Mouse (Mus musculus): ENCODE results near the gene Egfl8. TPM values are rescaled to one million over a fixed set of nuclear protein-coding genes. Genes with fewer than 3 reads are reported as not detected.
A peak's percentile ranks its signal among the peaks of the same experiment; 100 is the strongest.

Egfl8 gene
- polyA plus RNA-seq (2015; fragmentation: Nextera tagmentation; extraction: Ambion mirVana): 7.0 and 7.5 TPM in 2 replicates

DNA sequence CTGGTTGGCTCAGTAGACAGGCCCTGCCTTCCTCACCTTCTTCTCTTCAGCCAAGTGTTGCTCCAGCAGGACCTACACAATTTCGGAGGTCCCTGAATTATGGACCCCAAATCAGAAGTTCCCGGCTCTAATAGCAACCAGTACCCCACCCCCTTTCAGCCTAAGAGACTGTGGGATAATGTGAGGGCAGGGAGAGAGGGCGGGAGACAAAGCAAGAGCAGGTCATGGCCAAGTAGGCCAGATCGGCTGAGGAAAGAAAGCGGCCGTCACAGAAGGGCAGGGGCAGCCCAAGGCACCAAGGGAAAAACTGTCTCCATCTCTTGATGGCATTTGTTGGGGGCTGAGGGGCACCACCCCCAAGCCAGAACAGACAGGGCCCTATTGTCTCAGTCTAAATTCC lies at the start of gene Egfl8:
Egfl8 (minus strand) TSS at position 101 of the 400 bp plus-strand sequence.
- ATAC-seq: no peak
- no peak within 1 kb of the TSS for H3K27ac ChIP-seq (ENCODE audit: low read length)
- 69% methylated on average over 6 of the region's 6 CpGs for WGBS

DNA sequence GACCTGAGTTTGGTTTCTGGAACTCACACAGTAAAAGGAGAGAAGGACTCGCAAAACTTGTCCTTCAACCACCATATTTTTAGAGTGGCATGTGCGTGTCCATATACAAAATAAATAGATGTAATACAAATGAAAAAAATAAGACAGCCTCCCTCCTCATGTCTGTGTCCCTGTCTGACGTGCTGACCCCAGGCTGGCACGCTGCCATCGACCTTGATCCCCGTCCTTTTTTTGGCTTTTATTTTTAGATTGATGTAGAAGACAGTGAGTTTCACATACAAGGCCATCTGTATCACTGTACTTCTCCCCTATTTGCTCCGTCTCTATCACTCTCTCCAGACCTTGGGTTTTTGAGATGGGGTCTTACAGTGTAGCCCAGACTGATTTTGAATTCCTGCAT lies 48.7 kb upstream of the Egfl8 start:
- Histone ChIP-seq H3K4me1 (replicated peaks; ENCODE audit: control insufficient read depth, insufficient read depth, low read length) (peaks cover 3% of the 10 kb centered on the region; the same call in 1 of the 2 replicates), H3K9ac (replicated peaks; ENCODE audit: low read depth, low read length) (no peak overlapping the region), H3K4me3 (replicated peaks; ENCODE audit: low read length) (no peak overlapping the region), H3K4me2 (ENCODE audit: low read length) (no peak overlapping the region), H3K27ac (ENCODE audit: low read length) (no peak overlapping the region), H3K9me3 (ENCODE audit: control insufficient read depth, low read length) (no peaks in the 10 kb centered on the region), H3K27me3 (replicated peaks; ENCODE audit: control insufficient read depth, insufficient read depth, low read length) (peaks cover 14% of the 10 kb centered on the region), H3K36me3 (ENCODE audit: control insufficient read depth, insufficient read depth) (no peaks in the 10 kb centered on the region)
- 81% methylated on average over 7 of the region's 7 CpGs for WGBS
- no peak for ATAC-seq

More for the DNA sequence above, at the start of gene Egfl8:
- Histone ChIP-seq H3K4me3 (replicated peaks; ENCODE audit: low read length) (no peak within 1 kb of the TSS), H3K9ac (replicated peaks; ENCODE audit: low read depth, low read length) (no peak within 1 kb of the TSS), H3K36me3 (ENCODE audit: control insufficient read depth, insufficient read depth) (peaks cover 29% of the 10 kb centered on the region), H3K9me3 (ENCODE audit: control insufficient read depth, low read length) (no peaks in the 10 kb centered on the region), H3K27me3 (replicated peaks; ENCODE audit: control insufficient read depth, insufficient read depth, low read length) (no peaks in the 10 kb centered on the region), H3K4me2 (ENCODE audit: low read length) (no peak within 1 kb of the TSS), H3K4me1 (replicated peaks; ENCODE audit: control insufficient read depth, insufficient read depth, low read length) (no peaks in the 10 kb centered on the region)

GRCm38 (mm10) chr17:34663558-34663957 lies 47.8 kb upstream of the Egfl8 start:
- Histone ChIP-seq H3K4me3 (replicated peaks; ENCODE audit: low read length) (no peak overlapping the region), H3K27ac (ENCODE audit: low read length) (no peak overlapping the region), H3K27me3 (replicated peaks; ENCODE audit: control insufficient read depth, insufficient read depth, low read length) (peaks cover 18% of the 10 kb centered on the region), H3K9ac (replicated peaks; ENCODE audit: low read depth, low read length) (no peak overlapping the region), H3K36me3 (ENCODE audit: control insufficient read depth, insufficient read depth) (no peaks in the 10 kb centered on the region), H3K9me3 (ENCODE audit: control insufficient read depth, low read length) (no peaks in the 10 kb centered on the region), H3K4me2 (ENCODE audit: low read length) (no peak overlapping the region), H3K4me1 (replicated peaks; ENCODE audit: control insufficient read depth, insufficient read depth, low read length) (peaks cover 3% of the 10 kb centered on the region; the same call in 1 of the 2 replicates)
- no peak for ATAC-seq
- WGBS: 58% methylated on average over 1 of the region's 1 CpGs

DNA sequence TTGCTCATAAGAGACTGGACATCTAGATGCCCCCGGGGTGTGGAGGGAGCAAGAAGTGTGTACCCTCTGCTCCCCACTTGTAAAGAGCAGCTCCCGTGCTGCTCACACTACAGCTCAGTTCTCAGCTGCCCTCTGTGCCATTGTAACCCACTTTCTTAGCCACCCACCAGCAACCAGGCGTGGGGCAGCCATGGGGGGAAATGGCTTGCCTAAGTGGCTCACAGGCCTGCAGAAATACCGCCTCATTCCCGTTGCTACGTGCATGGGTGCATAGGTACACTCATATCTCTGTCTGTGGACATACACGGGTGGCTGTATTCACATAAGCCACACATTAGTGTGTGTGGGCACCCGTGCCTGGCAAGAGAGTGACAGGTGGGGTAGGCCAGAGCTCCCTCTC lies 47.2 kb upstream of the Egfl8 start:
- Histone ChIP-seq H3K36me3 (ENCODE audit: control insufficient read depth, insufficient read depth) (no peaks in the 10 kb centered on the region), H3K27ac (ENCODE audit: low read length) (no peak overlapping the region), H3K4me2 (ENCODE audit: low read length) (no peak overlapping the region), H3K27me3 (replicated peaks; ENCODE audit: control insufficient read depth, insufficient read depth, low read length) (peaks cover 18% of the 10 kb centered on the region), H3K4me3 (replicated peaks; ENCODE audit: low read length) (no peak overlapping the region), H3K9me3 (ENCODE audit: control insufficient read depth, low read length) (no peaks in the 10 kb centered on the region), H3K4me1 (replicated peaks; ENCODE audit: control insufficient read depth, insufficient read depth, low read length) (peaks cover 3% of the 10 kb centered on the region; the same call in 1 of the 2 replicates), H3K9ac (replicated peaks; ENCODE audit: low read depth, low read length) (no peak overlapping the region)
- WGBS: 80% methylated on average over 8 of the region's 8 CpGs
- ATAC-seq: no peak

GRCm38 (mm10) chr17:34662468-34662867 lies 46.7 kb upstream of the Egfl8 start:
- no peak overlapping the region for H3K4me3 ChIP-seq (replicated peaks; ENCODE audit: low read length)
- 93% methylated on average over 1 of the region's 1 CpGs for WGBS
- H3K27me3 ChIP-seq (replicated peaks; ENCODE audit: control insufficient read depth, insufficient read depth, low read length): peaks cover 18% of the 10 kb centered on the region
- no peak overlapping the region for H3K9ac ChIP-seq (replicated peaks; ENCODE audit: low read depth, low read length)
- no peak overlapping the region for H3K4me2 ChIP-seq (ENCODE audit: low read length)
- no peak overlapping the region for H3K27ac ChIP-seq (ENCODE audit: low read length)
- peaks cover 3% of the 10 kb centered on the region; the same call in 1 of the 2 replicates for H3K4me1 ChIP-seq (replicated peaks; ENCODE audit: control insufficient read depth, insufficient read depth, low read length)
- ATAC-seq: no peak
- no peaks in the 10 kb centered on the region for H3K9me3 ChIP-seq (ENCODE audit: control insufficient read depth, low read length)
- H3K36me3 ChIP-seq (ENCODE audit: control insufficient read depth, insufficient read depth): no peaks in the 10 kb centered on the region

- Histone ChIP-seq H3K27me3 (replicated peaks; ENCODE audit: control insufficient read depth, insufficient read depth, low read length) (peaks cover 18% of the 10 kb centered on the region), H3K9ac (replicated peaks; ENCODE audit: low read depth, low read length) (no peak overlapping the region), H3K4me3 (replicated peaks; ENCODE audit: low read length) (0 out of 2 replicates have a peak overlapping the region, but pooled peaks have one; percentile 3), H3K9me3 (ENCODE audit: control insufficient read depth, low read length) (no peaks in the 10 kb centered on the region), H3K36me3 (ENCODE audit: control insufficient read depth, insufficient read depth) (no peaks in the 10 kb centered on the region), H3K4me1 (replicated peaks; ENCODE audit: control insufficient read depth, insufficient read depth, low read length) (peaks cover 3% of the 10 kb centered on the region; the same call in 1 of the 2 replicates), H3K4me2 (ENCODE audit: low read length) (peak overlapping the region; percentile 27), H3K27ac (ENCODE audit: low read length) (no peak overlapping the region)
- ATAC-seq: no peak
- 13% methylated on average over 19 of the region's 19 CpGs for WGBS
These were observed 45.4 kb upstream of the Egfl8 start for GRCm38 (mm10) chr17:34661121-34661591.

DNA sequence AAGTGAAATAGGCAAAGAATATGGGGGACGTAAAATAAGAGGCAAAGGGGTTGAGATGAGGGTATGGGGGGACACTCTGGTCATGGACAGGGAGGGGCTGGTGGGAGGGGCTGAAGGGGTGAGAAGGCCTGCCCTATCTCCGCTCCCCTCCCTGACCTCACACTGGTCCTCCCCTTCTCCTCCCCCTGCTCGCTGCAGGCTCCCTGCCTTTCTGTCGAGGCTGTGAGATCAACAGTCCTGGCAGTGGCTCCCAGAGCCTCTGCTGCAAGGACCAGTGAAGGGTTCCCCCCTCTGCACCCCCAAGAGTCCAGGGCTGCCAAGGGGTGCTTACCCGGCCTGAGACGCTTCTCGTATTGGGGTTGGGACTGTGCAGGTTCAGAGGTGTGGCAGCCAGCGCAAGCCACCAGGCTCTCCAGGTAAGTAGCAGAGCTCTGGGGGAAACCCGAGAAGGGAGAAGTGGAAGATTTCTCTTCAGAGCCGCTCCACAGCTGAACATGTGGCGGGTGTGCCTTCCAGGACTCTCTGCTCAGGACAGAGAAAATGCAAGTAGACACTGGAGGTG lies 44.6 kb upstream of the Egfl8 start:
- Histone ChIP-seq H3K27me3 (replicated peaks; ENCODE audit: control insufficient read depth, insufficient read depth, low read length) (peaks cover 18% of the 10 kb centered on the region), H3K27ac (ENCODE audit: low read length) (no peak overlapping the region), H3K9ac (replicated peaks; ENCODE audit: low read depth, low read length) (no peak overlapping the region), H3K36me3 (ENCODE audit: control insufficient read depth, insufficient read depth) (no peaks in the 10 kb centered on the region), H3K4me1 (replicated peaks; ENCODE audit: control insufficient read depth, insufficient read depth, low read length) (peaks cover 3% of the 10 kb centered on the region; the same call in 1 of the 2 replicates), H3K4me3 (replicated peaks; ENCODE audit: low read length) (no peak overlapping the region), H3K4me2 (ENCODE audit: low read length) (no peak overlapping the region), H3K9me3 (ENCODE audit: control insufficient read depth, low read length) (no peaks in the 10 kb centered on the region)
- no peak for ATAC-seq
- WGBS: 38% methylated on average over 11 of the region's 11 CpGs

DNA sequence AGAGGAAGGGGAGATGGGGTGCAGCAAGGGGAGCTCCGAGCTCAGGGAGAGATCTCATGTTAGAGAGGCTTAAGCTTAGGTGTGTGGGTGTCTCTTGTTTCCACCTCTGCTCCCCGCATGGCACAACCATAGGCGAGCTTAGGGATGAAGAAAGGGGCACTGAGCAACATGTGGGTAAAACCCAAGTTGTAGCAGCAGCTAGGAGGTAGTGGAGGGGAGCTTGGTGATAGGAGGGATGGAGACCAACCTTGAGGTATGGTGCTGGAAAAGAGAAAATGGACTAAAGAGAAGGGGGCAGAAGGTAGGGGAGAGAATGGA lies 44.1 kb upstream of the Egfl8 start:
- ATAC-seq: no peak
- H3K9me3 ChIP-seq (ENCODE audit: control insufficient read depth, low read length): no peaks in the 10 kb centered on the region
- H3K36me3 ChIP-seq (ENCODE audit: control insufficient read depth, insufficient read depth): no peaks in the 10 kb centered on the region
- no peak overlapping the region for H3K27ac ChIP-seq (ENCODE audit: low read length)
- H3K27me3 ChIP-seq (replicated peaks; ENCODE audit: control insufficient read depth, insufficient read depth, low read length): peaks cover 18% of the 10 kb centered on the region
- H3K9ac ChIP-seq (replicated peaks; ENCODE audit: low read depth, low read length): no peak overlapping the region
- H3K4me2 ChIP-seq (ENCODE audit: low read length): no peak overlapping the region
- H3K4me1 ChIP-seq (replicated peaks; ENCODE audit: control insufficient read depth, insufficient read depth, low read length): peaks cover 3% of the 10 kb centered on the region; the same call in 1 of the 2 replicates
- no peak overlapping the region for H3K4me3 ChIP-seq (replicated peaks; ENCODE audit: low read length)
- WGBS: 78% methylated on average over 3 of the region's 3 CpGs

DNA sequence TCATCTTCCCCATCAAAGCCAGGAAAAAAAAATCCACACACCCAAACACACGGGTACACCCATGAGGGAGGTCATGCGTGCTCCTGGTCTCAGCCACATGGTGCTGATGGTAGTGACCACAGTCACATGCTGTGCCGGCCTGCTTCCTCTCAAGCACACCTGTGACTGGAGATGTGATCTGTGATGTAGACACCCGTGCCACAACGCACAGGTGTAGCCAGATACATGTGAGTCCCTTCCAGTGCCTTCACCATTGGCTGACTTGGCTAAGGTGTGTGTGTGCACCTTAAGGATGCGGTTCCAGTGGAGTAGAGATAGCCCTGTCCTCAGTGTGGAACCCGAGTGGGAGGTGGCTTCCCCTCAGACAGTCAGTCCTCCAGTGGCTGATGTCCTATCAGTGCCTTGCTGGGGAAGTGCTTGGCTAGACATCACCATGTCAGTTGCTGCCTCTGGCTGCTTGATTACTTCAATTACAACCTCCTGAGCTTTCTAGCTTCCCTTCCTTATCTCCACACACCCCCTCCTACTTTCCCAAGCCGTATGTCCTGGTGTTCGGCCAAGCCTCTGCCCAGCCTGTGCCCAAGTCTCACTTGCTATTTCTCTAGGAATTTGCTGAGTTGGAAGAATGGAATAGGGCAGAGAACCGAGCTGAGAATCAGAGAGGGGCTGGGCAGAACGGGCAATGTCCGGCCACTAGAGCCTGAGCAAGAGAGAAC lies 43.6 kb upstream of the Egfl8 start:
- Histone ChIP-seq H3K4me1 (replicated peaks; ENCODE audit: control insufficient read depth, insufficient read depth, low read length) (peaks cover 3% of the 10 kb centered on the region; the same call in 1 of the 2 replicates), H3K9ac (replicated peaks; ENCODE audit: low read depth, low read length) (no peak overlapping the region), H3K4me2 (ENCODE audit: low read length) (no peak overlapping the region), H3K9me3 (ENCODE audit: control insufficient read depth, low read length) (no peaks in the 10 kb centered on the region), H3K27ac (ENCODE audit: low read length) (no peak overlapping the region), H3K36me3 (ENCODE audit: control insufficient read depth, insufficient read depth) (0 out of 2 replicates have a peak, but pooled peaks cover under 1% of the 10 kb centered on the region), H3K27me3 (replicated peaks; ENCODE audit: control insufficient read depth, insufficient read depth, low read length) (peaks cover 18% of the 10 kb centered on the region), H3K4me3 (replicated peaks; ENCODE audit: low read length) (no peak overlapping the region)
- ATAC-seq: no peak
- 68% methylated on average over 12 of the region's 12 CpGs for WGBS
